Mouse (Mus musculus): ENCODE data around the gene Nr1d1.

The Nr1d1 gene

GRCm38 (mm10) chr11:98774582-98775347 is at the start of gene Nr1d1:
Gene Nr1d1 (minus strand): TSS chr11:98775333.
- DNase-seq (ENCODE audit: low read depth, low spot score): no peak

- no peak for DNase-seq (ENCODE audit: low read depth, low spot score)
Observed at GRCm38 (mm10) chr11:98820968-98821367, 45.8 kb upstream of the Nr1d1 start.

GRCm38 (mm10) chr11:98816706-98817239 is 41.6 kb upstream of the Nr1d1 start:
- DNase-seq (ENCODE audit: low read depth, low spot score): no peak

- DNase-seq (ENCODE audit: low read depth, low spot score): no peak
Observed at GRCm38 (mm10) chr11:98810686-98811085, 35.6 kb upstream of the Nr1d1 start.

- peak; percentile 99 for DNase-seq (ENCODE audit: low read depth, low spot score)
Observed at GRCm38 (mm10) chr11:98809457-98810290, 34.5 kb upstream of the Nr1d1 start.

GRCm38 (mm10) chr11:98808417-98808816 is 33.3 kb upstream of the Nr1d1 start:
- no peak for DNase-seq (ENCODE audit: low read depth, low spot score)

GRCm38 (mm10) chr11:98804605-98805004 is 29.5 kb upstream of the Nr1d1 start, which contains the start of gene Casc3:
Gene Casc3 (plus strand): TSS chr11:98804905.
- no peak for DNase-seq (ENCODE audit: low read depth, low spot score)

GRCm38 (mm10) chr11:98797909-98798308 is 22.8 kb upstream of the Nr1d1 start:
- no peak for DNase-seq (ENCODE audit: low read depth, low spot score)

GRCm38 (mm10) chr11:98797306-98797705 is 22.2 kb upstream of the Nr1d1 start:
- no peak for DNase-seq (ENCODE audit: low read depth, low spot score)

GRCm38 (mm10) chr11:98796515-98797216 is 21.5 kb upstream of the Nr1d1 start:
- DNase-seq (ENCODE audit: low read depth, low spot score): no peak

- DNase-seq (ENCODE audit: low read depth, low spot score): no peak
Observed at GRCm38 (mm10) chr11:98795714-98796514, 20.8 kb upstream of the Nr1d1 start.

- DNase-seq (ENCODE audit: low read depth, low spot score): no peak
Observed at GRCm38 (mm10) chr11:98795015-98795713, 20.0 kb upstream of the Nr1d1 start, which contains the start of gene Msl1. Gene Msl1 (plus strand): TSS chr11:98795516.

GRCm38 (mm10) chr11:98794469-98795014 is 19.4 kb upstream of the Nr1d1 start:
- DNase-seq (ENCODE audit: low read depth, low spot score): no peak

- DNase-seq (ENCODE audit: low read depth, low spot score): no peak
Observed at GRCm38 (mm10) chr11:98792081-98792480, 16.9 kb upstream of the Nr1d1 start.

GRCm38 (mm10) chr11:98791448-98791847 is 16.3 kb upstream of the Nr1d1 start:
- no peak for DNase-seq (ENCODE audit: low read depth, low spot score)

GRCm38 (mm10) chr11:98790631-98791205 is 15.6 kb upstream of the Nr1d1 start:
- DNase-seq (ENCODE audit: low read depth, low spot score): no peak

GRCm38 (mm10) chr11:98789824-98790223 is 14.7 kb upstream of the Nr1d1 start:
- DNase-seq (ENCODE audit: low read depth, low spot score): no peak

- DNase-seq (ENCODE audit: low read depth, low spot score): no peak
Observed at GRCm38 (mm10) chr11:98789219-98789807, 14.2 kb upstream of the Nr1d1 start.

GRCm38 (mm10) chr11:98788550-98789218 is 13.6 kb upstream of the Nr1d1 start:
- DNase-seq (ENCODE audit: low read depth, low spot score): no peak
